Mouse (Mus musculus): Measurements from ENCODE around the gene 1700028K03Rik. TPM values are rescaled to one million over a fixed set of nuclear protein-coding genes. Genes with fewer than 3 reads are reported as not detected.

Gene 1700028K03Rik
- total RNA-seq, 1 experiment, result 0.40 TPM

- TF ChIP-seq MAFK (IDR thresholded peaks at IDR 0.05; ENCODE audit: insufficient read depth, low read depth, low read length) (no peak), ZNF384 (IDR thresholded peaks at IDR 0.05; ENCODE audit: low read depth, low read length) (no peak), ZC3H11A (IDR thresholded peaks at IDR 0.05; ENCODE audit: borderline replicate concordance, low read depth, low read length) (no peak), HCFC1 (IDR thresholded peaks at IDR 0.05; ENCODE audit: borderline replicate concordance, insufficient read depth, low read length) (no peak), CHD2 (IDR thresholded peaks at IDR 0.05; ENCODE audit: low read depth, low read length) (no peak)
- in situ Hi-C loops (cut with MboI; ENCODE audit: low sequenced_read_pairs in 2 of 2, unreplicated experiment in 2 of 2), result no loop called here
- 0 out of 2 replicates have a peak, but pooled peaks cover 2% of the 10 kb centered on the region for H3K9me3 ChIP-seq (ENCODE audit: control insufficient read depth, insufficient read depth, low read depth, low read length)
- no peak overlapping the region for H3K27ac ChIP-seq (ENCODE audit: insufficient read depth, low read depth, low read length, poor library complexity, severe bottlenecking)
- DNase-seq (ENCODE audit: low read depth, low spot score), result no peak
- H3K36me3 ChIP-seq (ENCODE audit: control insufficient read depth, insufficient read depth, low read length, poor library complexity, severe bottlenecking), result no peaks in the 10 kb centered on the region
- no peak overlapping the region for H3K9ac ChIP-seq (ENCODE audit: insufficient read depth, low read depth, low read length, poor library complexity, severe bottlenecking)
- H3K4me1 ChIP-seq (ENCODE audit: control insufficient read depth in 2 of 2, insufficient read depth in 2 of 2, low read length in 2 of 2, poor library complexity in 1 of 2), result no peaks in the 10 kb centered on the region
- H3K4me3 ChIP-seq (ENCODE audit: insufficient read depth in 1 of 2, low read depth in 1 of 2, low read length in 2 of 2, poor library complexity in 1 of 2, severe bottlenecking in 1 of 2), result no peak overlapping the region
These were observed 13.4 kb downstream of the 1700028K03Rik start for GRCm38 (mm10) chr5:107547955-107548354.

GRCm38 (mm10) chr5:107548444-107548843 is 13.9 kb downstream of the 1700028K03Rik start:
- no peak for TF ChIP-seq MAFK (IDR thresholded peaks at IDR 0.05; ENCODE audit: insufficient read depth, low read depth, low read length)
- TF ChIP-seq HCFC1 (IDR thresholded peaks at IDR 0.05; ENCODE audit: borderline replicate concordance, insufficient read depth, low read length), result no peak
- TF ChIP-seq ZC3H11A (IDR thresholded peaks at IDR 0.05; ENCODE audit: borderline replicate concordance, low read depth, low read length), result no peak
- TF ChIP-seq CHD2 (IDR thresholded peaks at IDR 0.05; ENCODE audit: low read depth, low read length), result no peak
- no peak for TF ChIP-seq ZNF384 (IDR thresholded peaks at IDR 0.05; ENCODE audit: low read depth, low read length)
- in situ Hi-C loops (cut with MboI; ENCODE audit: low sequenced_read_pairs in 2 of 2, unreplicated experiment in 2 of 2), result no loop called here
- Histone ChIP-seq H3K36me3 (ENCODE audit: control insufficient read depth, insufficient read depth, low read length, poor library complexity, severe bottlenecking) (no peaks in the 10 kb centered on the region), H3K9me3 (ENCODE audit: control insufficient read depth, insufficient read depth, low read depth, low read length) (0 out of 2 replicates have a peak, but pooled peaks cover 2% of the 10 kb centered on the region), H3K9ac (ENCODE audit: insufficient read depth, low read depth, low read length, poor library complexity, severe bottlenecking) (no peak overlapping the region), H3K4me1 (ENCODE audit: control insufficient read depth in 2 of 2, insufficient read depth in 2 of 2, low read length in 2 of 2, poor library complexity in 1 of 2) (no peaks in the 10 kb centered on the region), H3K4me3 (ENCODE audit: insufficient read depth in 1 of 2, low read depth in 1 of 2, low read length in 2 of 2, poor library complexity in 1 of 2, severe bottlenecking in 1 of 2) (no peak overlapping the region), H3K27ac (ENCODE audit: insufficient read depth, low read depth, low read length, poor library complexity, severe bottlenecking) (no peak overlapping the region)
- DNase-seq (ENCODE audit: low read depth, low spot score), result no peak

- H3K9me3 ChIP-seq (ENCODE audit: control insufficient read depth, insufficient read depth, low read depth, low read length), result no peaks in the 10 kb centered on the region
- no peaks in the 10 kb centered on the region for H3K4me1 ChIP-seq (ENCODE audit: control insufficient read depth in 2 of 2, insufficient read depth in 2 of 2, low read length in 2 of 2, poor library complexity in 1 of 2)
- H3K4me3 ChIP-seq (ENCODE audit: insufficient read depth in 1 of 2, low read depth in 1 of 2, low read length in 2 of 2, poor library complexity in 1 of 2, severe bottlenecking in 1 of 2), result no peak overlapping the region
- H3K9ac ChIP-seq (ENCODE audit: insufficient read depth, low read depth, low read length, poor library complexity, severe bottlenecking), result no peak overlapping the region
- in situ Hi-C loops (cut with MboI; ENCODE audit: low sequenced_read_pairs in 2 of 2, unreplicated experiment in 2 of 2), result no loop called here
- no peak for DNase-seq (ENCODE audit: low read depth, low spot score)
- H3K27ac ChIP-seq (ENCODE audit: insufficient read depth, low read depth, low read length, poor library complexity, severe bottlenecking), result no peak overlapping the region
- TF ChIP-seq CHD2 (IDR thresholded peaks at IDR 0.05; ENCODE audit: low read depth, low read length) (no peak), MAFK (IDR thresholded peaks at IDR 0.05; ENCODE audit: insufficient read depth, low read depth, low read length) (no peak), ZC3H11A (IDR thresholded peaks at IDR 0.05; ENCODE audit: borderline replicate concordance, low read depth, low read length) (no peak), ZNF384 (IDR thresholded peaks at IDR 0.05; ENCODE audit: low read depth, low read length) (no peak), HCFC1 (IDR thresholded peaks at IDR 0.05; ENCODE audit: borderline replicate concordance, insufficient read depth, low read length) (no peak)
- H3K36me3 ChIP-seq (ENCODE audit: control insufficient read depth, insufficient read depth, low read length, poor library complexity, severe bottlenecking), result peaks cover 3% of the 10 kb centered on the region
These were observed 19.8 kb downstream of the 1700028K03Rik start for GRCm38 (mm10) chr5:107554336-107554735.

- H3K9ac ChIP-seq (ENCODE audit: insufficient read depth, low read depth, low read length, poor library complexity, severe bottlenecking), result no peak overlapping the region
- in situ Hi-C loops (cut with MboI; ENCODE audit: low sequenced_read_pairs in 2 of 2, unreplicated experiment in 2 of 2), result no loop called here
- H3K4me3 ChIP-seq (ENCODE audit: insufficient read depth in 1 of 2, low read depth in 1 of 2, low read length in 2 of 2, poor library complexity in 1 of 2, severe bottlenecking in 1 of 2), result no peak overlapping the region
- peaks cover 7% of the 10 kb centered on the region for H3K36me3 ChIP-seq (ENCODE audit: control insufficient read depth, insufficient read depth, low read length, poor library complexity, severe bottlenecking)
- no peak for DNase-seq (ENCODE audit: low read depth, low spot score)
- TF ChIP-seq ZC3H11A (IDR thresholded peaks at IDR 0.05; ENCODE audit: borderline replicate concordance, low read depth, low read length) (no peak), MAFK (IDR thresholded peaks at IDR 0.05; ENCODE audit: insufficient read depth, low read depth, low read length) (no peak), CHD2 (IDR thresholded peaks at IDR 0.05; ENCODE audit: low read depth, low read length) (no peak), HCFC1 (IDR thresholded peaks at IDR 0.05; ENCODE audit: borderline replicate concordance, insufficient read depth, low read length) (no peak), ZNF384 (IDR thresholded peaks at IDR 0.05; ENCODE audit: low read depth, low read length) (no peak)
- no peaks in the 10 kb centered on the region for H3K4me1 ChIP-seq (ENCODE audit: control insufficient read depth in 2 of 2, insufficient read depth in 2 of 2, low read length in 2 of 2, poor library complexity in 1 of 2)
- no peak overlapping the region for H3K27ac ChIP-seq (ENCODE audit: insufficient read depth, low read depth, low read length, poor library complexity, severe bottlenecking)
- no peaks in the 10 kb centered on the region for H3K9me3 ChIP-seq (ENCODE audit: control insufficient read depth, insufficient read depth, low read depth, low read length)
These were observed 22.5 kb downstream of the 1700028K03Rik start for GRCm38 (mm10) chr5:107556969-107557368.

GRCm38 (mm10) chr5:107569148-107569547 is 34.6 kb downstream of the 1700028K03Rik start:
- in situ Hi-C loops (cut with MboI; ENCODE audit: low sequenced_read_pairs in 2 of 2, unreplicated experiment in 2 of 2), result no loop called here
- peaks cover 11% of the 10 kb centered on the region for H3K36me3 ChIP-seq (ENCODE audit: control insufficient read depth, insufficient read depth, low read length, poor library complexity, severe bottlenecking)
- H3K9ac ChIP-seq (ENCODE audit: insufficient read depth, low read depth, low read length, poor library complexity, severe bottlenecking), result no peak overlapping the region
- no peaks in the 10 kb centered on the region for H3K9me3 ChIP-seq (ENCODE audit: control insufficient read depth, insufficient read depth, low read depth, low read length)
- no peaks in the 10 kb centered on the region for H3K4me1 ChIP-seq (ENCODE audit: control insufficient read depth in 2 of 2, insufficient read depth in 2 of 2, low read length in 2 of 2, poor library complexity in 1 of 2)
- no peak overlapping the region for H3K4me3 ChIP-seq (ENCODE audit: insufficient read depth in 1 of 2, low read depth in 1 of 2, low read length in 2 of 2, poor library complexity in 1 of 2, severe bottlenecking in 1 of 2)
- no peak overlapping the region for H3K27ac ChIP-seq (ENCODE audit: insufficient read depth, low read depth, low read length, poor library complexity, severe bottlenecking)
- no peak for TF ChIP-seq CHD2 (IDR thresholded peaks at IDR 0.05; ENCODE audit: low read depth, low read length)
- DNase-seq (ENCODE audit: low read depth, low spot score), result no peak

Data from ES-E14 (cell line).